Mouse (Mus musculus) brain, embryonic 14.5 days (tissue): ENCODE results near the gene Pla2g4b. TPM values are rescaled to one million over a fixed set of nuclear protein-coding genes. Genes with fewer than 3 reads are reported as not detected.

Source experiments
- DNase-seq: peaks from one replicate; pipeline ENCODE4 v3.0.0-alpha.2; 2011; ENCODE audit warnings: low read depth
- CTCF ChIP-seq: fragments of 200-500 bp; IDR thresholded peaks from 2 replicates; pipeline ENCODE4 v1.5.1; 2012; ENCODE audit warnings: inconsistent platforms, mild to moderate bottlenecking, moderate library complexity, borderline replicate concordance; ENCODE audit not compliant: insufficient read depth, insufficient read length; ENCODE audit errors: extremely low read depth
- POLR2A ChIP-seq: fragments of 200-500 bp; IDR thresholded peaks from 2 replicates; pipeline ENCODE4 v1.6.1; 2012; ENCODE audit warnings: mild to moderate bottlenecking, inconsistent platforms, borderline replicate concordance; ENCODE audit not compliant: poor library complexity, insufficient read depth, insufficient read length, severe bottlenecking; ENCODE audit errors: extremely low read depth
- polyA plus RNA-seq: library from polyadenylated mRNA; depleted of rRNA; stranded (reverse); fragments of >200 nt; gene quantifications from 2 replicates; pipeline ENCODE4 v1.2.3, GENCODE M21; 2012; rRNA removed

The Pla2g4b gene
- polyA plus RNA-seq, 1 experiment: 28.7 TPM

GRCm38 (mm10) chr2:120090979-120091378 lies 57.8 kb downstream of the Pla2g4b start:
- no peak for DNase-seq
- no peak for TF ChIP-seq CTCF
- no peak for TF ChIP-seq POLR2A

Other genes starting within 250 kb of the Pla2g4b start
- 24.7 and 25.8 TPM in 2 replicates for gene Rpap1, start 245.9 kb upstream of the Pla2g4b start, polyA plus RNA-seq
- gene Tyro3, start 235.7 kb upstream of the Pla2g4b start, polyA plus RNA-seq: 33.0 and 40.9 TPM in 2 replicates
- 22.7 and 31.0 TPM in 2 replicates for gene Mga, start 136.2 kb upstream of the Pla2g4b start, polyA plus RNA-seq
- gene Mapkbp1, start 60.7 kb upstream of the Pla2g4b start, polyA plus RNA-seq: 30.4 and 42.5 TPM in 2 replicates
- gene Jmjd7, start 5.9 kb upstream of the Pla2g4b start, polyA plus RNA-seq: 16.6 and 23.5 TPM in 2 replicates
- gene Gm28042, start 5.9 kb upstream of the Pla2g4b start, polyA plus RNA-seq: 24.3 and 29.6 TPM in 2 replicates
- 5.1 and 6.4 TPM in 2 replicates for gene Ehd4, start 121.2 kb downstream of the Pla2g4b start, polyA plus RNA-seq
- 4.1 and 4.5 TPM in 2 replicates for gene Pla2g4e, start 211.9 kb downstream of the Pla2g4b start, polyA plus RNA-seq